Mouse (Mus musculus) midbrain, embryonic 16.5 days (tissue): Measurements from ENCODE around the gene 9530068E07Rik. TPM values are rescaled to one million over a fixed set of nuclear protein-coding genes. Genes with fewer than 3 reads are reported as not detected.

ENCODE experiments used
- ATAC-seq: fragments of 200-750 bp; cut with Nextera tagmentation; 2 replicates; pipeline ENCODE4 v1.8.0; 2017; ENCODE audit warnings: moderate TSS enrichment
- H3K27ac ChIP-seq: fragments of 300-500 bp; sonication (generic); 2 replicates; pipeline ENCODE4 v1.5.1; 2014; ENCODE audit warnings: mild to moderate bottlenecking, low read length, mixed read lengths
- H3K27me3 ChIP-seq: fragments of 300-500 bp; sonication (generic); 2 replicates; pipeline ENCODE4 v1.6.1; 2014; ENCODE audit warnings: low read depth, low read length, mixed read lengths; ENCODE audit not compliant: control insufficient read depth, insufficient read depth
- H3K36me3 ChIP-seq: fragments of 300-500 bp; sonication (generic); 2 replicates; pipeline ENCODE4 v1.6.1; 2014; ENCODE audit warnings: mild to moderate bottlenecking, low read length, moderate library complexity, mixed read lengths; ENCODE audit not compliant: control insufficient read depth, insufficient read depth
- H3K4me1 ChIP-seq: fragments of 300-500 bp; sonication (generic); 2 replicates; pipeline ENCODE4 v1.6.1; 2014; ENCODE audit warnings: mild to moderate bottlenecking, low read length, mixed read lengths; ENCODE audit not compliant: control insufficient read depth, insufficient read depth
- H3K4me2 ChIP-seq: fragments of 300-500 bp; sonication (generic); 2 replicates; pipeline ENCODE4 v1.6.1; 2014; ENCODE audit warnings: mild to moderate bottlenecking, low read length, mixed read lengths
- H3K4me3 ChIP-seq: fragments of 300-500 bp; sonication (generic); 2 replicates; pipeline ENCODE4 v1.5.1; 2014; ENCODE audit warnings: low read depth, mild to moderate bottlenecking, low read length, moderate library complexity, mixed read lengths
- H3K9ac ChIP-seq: fragments of 300-500 bp; sonication (generic); 2 replicates; pipeline ENCODE4 v1.6.1; 2014; ENCODE audit warnings: low read depth, low read length, mixed read lengths
- H3K9me3 ChIP-seq: fragments of 300-500 bp; sonication (generic); replicated peaks from 2 replicates; pipeline ENCODE4 v1.6.1; 2014; ENCODE audit warnings: mild to moderate bottlenecking, low read length, mixed read lengths; ENCODE audit not compliant: control insufficient read depth, poor library complexity, severe bottlenecking
- WGBS: fragments of 180-500 bp; shearing (Covaris S2); extraction: QIAGEN DNeasy Blood & Tissue Kit; methylation state at CpG from one replicate; pipeline ENCODE4 v1.1.7; 2014; 5-methylcytosine and 5-hydroxymethylcytosine counted together
- polyA plus RNA-seq: library from polyadenylated mRNA; unstranded; fragments of >200 nt; fragmentation: Nextera tagmentation; extraction: Ambion mirVana; gene quantifications from 2 replicates; pipeline ENCODE4 v1.2.1, GENCODE M21; 2015

9530068E07Rik gene
- polyA plus RNA-seq, 1 experiment from 2014 or later, result 138 TPM

DNA sequence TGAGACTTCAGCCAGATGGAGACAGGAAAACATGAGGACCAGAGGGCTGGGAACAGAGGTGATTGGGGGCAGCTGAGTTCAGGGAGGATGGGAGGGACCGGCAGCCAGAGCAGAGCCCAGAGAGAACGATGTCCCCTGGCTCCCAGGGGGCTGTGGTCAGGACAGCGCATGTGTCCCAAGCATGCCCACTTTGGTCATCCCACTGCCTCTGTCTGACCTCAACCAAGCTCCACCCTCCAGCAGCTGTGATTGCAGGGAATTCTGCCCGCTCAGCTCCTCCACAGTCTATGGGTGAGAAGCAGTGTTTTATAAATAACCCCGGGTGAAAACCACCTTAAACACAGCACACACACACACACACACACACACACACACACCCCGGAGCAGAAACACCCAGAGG lies 33.2 kb downstream of the 9530068E07Rik start:
- Histone ChIP-seq H3K4me2 (no peak overlapping the region), H3K4me1 (no peaks in the 10 kb centered on the region), H3K27ac (no peak overlapping the region), H3K27me3 (no peaks in the 10 kb centered on the region), H3K4me3 (no peak overlapping the region), H3K36me3 (no peaks in the 10 kb centered on the region), H3K9ac (no peak overlapping the region), H3K9me3 (no peaks in the 10 kb centered on the region)
- 81% methylated on average over 6 of the region's 6 CpGs for WGBS
- no peak for ATAC-seq

DNA sequence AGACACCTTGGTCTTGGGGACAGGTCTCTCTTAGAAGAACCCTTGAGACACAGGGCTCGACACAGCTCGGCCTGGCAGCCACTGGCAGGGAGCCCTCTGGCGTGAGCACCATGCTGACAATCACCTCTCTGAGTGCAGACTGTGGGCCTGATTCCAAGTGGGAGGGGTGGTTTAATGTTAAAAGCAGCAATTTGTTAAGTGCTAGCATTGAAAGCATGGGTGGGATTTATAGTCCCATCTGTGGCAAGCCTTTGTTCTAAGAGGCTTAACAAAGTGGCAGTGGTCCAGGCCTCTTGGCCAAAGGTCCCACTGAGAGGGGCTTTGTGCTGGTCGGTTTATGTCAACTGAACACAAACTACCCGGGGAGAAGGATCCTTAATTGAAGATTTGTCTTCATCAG lies 35.4 kb downstream of the 9530068E07Rik start:
- H3K36me3 ChIP-seq, result no peaks in the 10 kb centered on the region
- H3K4me3 ChIP-seq, result no peak overlapping the region
- no peak overlapping the region for H3K4me2 ChIP-seq
- 43% methylated on average over 5 of the region's 5 CpGs for WGBS
- peak; percentile 45 for ATAC-seq
- no peak overlapping the region for H3K9ac ChIP-seq
- no peaks in the 10 kb centered on the region for H3K9me3 ChIP-seq
- H3K27ac ChIP-seq, result no peak overlapping the region
- no peaks in the 10 kb centered on the region for H3K4me1 ChIP-seq
- H3K27me3 ChIP-seq, result no peaks in the 10 kb centered on the region; the same call in 1 of the 2 replicates

- H3K4me1 ChIP-seq, result no peaks in the 10 kb centered on the region
- ATAC-seq, result no peak
- H3K27ac ChIP-seq, result no peak overlapping the region
- H3K36me3 ChIP-seq, result no peaks in the 10 kb centered on the region
- H3K27me3 ChIP-seq, result no peaks in the 10 kb centered on the region; the same call in 1 of the 2 replicates
- 85% methylated on average over 5 of the region's 5 CpGs for WGBS
- no peak overlapping the region for H3K4me2 ChIP-seq
- no peak overlapping the region for H3K4me3 ChIP-seq
- H3K9ac ChIP-seq, result no peak overlapping the region
- no peaks in the 10 kb centered on the region for H3K9me3 ChIP-seq
Measured at GRCm38 (mm10) chr11:52432148-52432547, 35.9 kb downstream of the 9530068E07Rik start.

GRCm38 (mm10) chr11:52433076-52433796 lies 37.0 kb downstream of the 9530068E07Rik start:
- Histone ChIP-seq H3K4me3 (no peak overlapping the region), H3K27me3 (no peaks in the 10 kb centered on the region; the same call in 1 of the 2 replicates), H3K36me3 (no peaks in the 10 kb centered on the region), H3K4me2 (no peak overlapping the region), H3K27ac (no peak overlapping the region), H3K4me1 (no peaks in the 10 kb centered on the region), H3K9me3 (no peaks in the 10 kb centered on the region), H3K9ac (no peak overlapping the region)
- 82% methylated on average over 8 of the region's 8 CpGs for WGBS
- ATAC-seq, result no peak

GRCm38 (mm10) chr11:52433797-52434195 lies 37.6 kb downstream of the 9530068E07Rik start:
- H3K4me1 ChIP-seq, result no peaks in the 10 kb centered on the region
- H3K36me3 ChIP-seq, result no peaks in the 10 kb centered on the region
- no peaks in the 10 kb centered on the region; the same call in 1 of the 2 replicates for H3K27me3 ChIP-seq
- no peak for ATAC-seq
- H3K4me3 ChIP-seq, result no peak overlapping the region
- WGBS, result 68% methylated on average over 2 of the region's 2 CpGs
- H3K9me3 ChIP-seq, result no peaks in the 10 kb centered on the region
- H3K9ac ChIP-seq, result no peak overlapping the region
- H3K27ac ChIP-seq, result no peak overlapping the region
- no peak overlapping the region for H3K4me2 ChIP-seq

- H3K9me3 ChIP-seq, result no peaks in the 10 kb centered on the region
- no peak for ATAC-seq
- no peaks in the 10 kb centered on the region; the same call in 1 of the 2 replicates for H3K27me3 ChIP-seq
- no peak overlapping the region for H3K4me2 ChIP-seq
- H3K4me1 ChIP-seq, result no peaks in the 10 kb centered on the region
- H3K9ac ChIP-seq, result no peak overlapping the region
- no peaks in the 10 kb centered on the region for H3K36me3 ChIP-seq
- no peak overlapping the region for H3K4me3 ChIP-seq
- no peak overlapping the region for H3K27ac ChIP-seq
- WGBS, result 94% methylated on average over 5 of the region's 5 CpGs
Measured at GRCm38 (mm10) chr11:52435466-52435865, 39.2 kb downstream of the 9530068E07Rik start.

DNA sequence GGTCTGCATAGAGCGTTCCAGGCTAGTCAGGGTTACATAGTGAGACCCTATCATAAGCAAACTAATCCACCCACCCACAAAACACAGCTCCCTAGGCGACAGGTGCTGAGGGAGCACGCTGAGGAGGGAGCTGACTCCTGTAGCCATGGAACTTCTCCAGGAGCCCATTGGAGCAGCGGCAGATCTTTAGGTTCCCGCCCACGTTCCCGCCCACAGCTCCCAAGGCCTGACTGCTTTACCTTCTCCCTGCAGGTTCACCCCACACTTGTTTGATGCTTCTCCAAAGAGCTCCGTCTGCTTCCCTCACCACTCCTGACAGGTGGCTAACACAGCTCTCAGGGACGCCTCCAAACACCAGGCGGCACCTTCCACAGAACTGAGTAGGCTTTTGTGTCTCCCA lies 40.9 kb downstream of the 9530068E07Rik start:
- H3K4me2 ChIP-seq, result no peak overlapping the region
- H3K9me3 ChIP-seq, result no peaks in the 10 kb centered on the region
- no peak overlapping the region for H3K4me3 ChIP-seq
- WGBS, result 21% methylated on average over 10 of the region's 10 CpGs
- no peaks in the 10 kb centered on the region for H3K36me3 ChIP-seq
- H3K27me3 ChIP-seq, result no peaks in the 10 kb centered on the region; the same call in 1 of the 2 replicates
- no peak for ATAC-seq
- H3K4me1 ChIP-seq, result no peaks in the 10 kb centered on the region
- no peak overlapping the region for H3K9ac ChIP-seq
- H3K27ac ChIP-seq, result no peak overlapping the region

DNA sequence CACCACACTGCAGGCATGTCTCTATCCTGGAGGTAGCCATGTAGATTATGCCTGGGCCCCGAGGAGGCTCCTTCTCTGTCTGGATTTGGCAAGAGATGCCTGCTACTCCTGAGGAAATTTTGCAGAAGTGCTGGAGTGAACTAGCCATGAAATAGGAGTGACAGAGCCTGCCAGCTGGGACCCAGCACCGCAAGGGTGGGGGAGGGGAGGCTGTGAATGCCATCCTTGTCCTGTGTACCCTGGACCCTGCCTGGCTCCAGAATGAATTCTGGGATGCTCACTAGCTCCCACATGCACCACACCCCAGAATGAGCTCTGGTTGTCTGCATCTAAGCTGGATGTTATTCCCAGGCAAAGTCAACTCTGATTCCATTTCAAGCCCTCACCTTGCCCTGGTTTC lies 44.9 kb downstream of the 9530068E07Rik start:
- Histone ChIP-seq H3K27me3 (no peaks in the 10 kb centered on the region; the same call in 1 of the 2 replicates), H3K36me3 (no peaks in the 10 kb centered on the region), H3K9ac (no peak overlapping the region), H3K4me2 (no peak overlapping the region), H3K4me1 (no peaks in the 10 kb centered on the region), H3K9me3 (no peaks in the 10 kb centered on the region), H3K4me3 (no peak overlapping the region), H3K27ac (no peak overlapping the region)
- ATAC-seq, result no peak
- 69% methylated on average over 2 of the region's 2 CpGs for WGBS

GRCm38 (mm10) chr11:52447242-52447641 lies 51.0 kb downstream of the 9530068E07Rik start:
- Histone ChIP-seq H3K36me3 (no peaks in the 10 kb centered on the region), H3K4me2 (no peak overlapping the region), H3K27ac (no peak overlapping the region), H3K27me3 (no peaks in the 10 kb centered on the region), H3K9ac (no peak overlapping the region), H3K4me3 (no peak overlapping the region), H3K9me3 (no peaks in the 10 kb centered on the region), H3K4me1 (no peaks in the 10 kb centered on the region)
- ATAC-seq, result 0 out of 2 replicates have a peak, but pooled peaks have one; percentile 48
- 44% methylated on average over 4 of the region's 4 CpGs for WGBS
